Mouse (Mus musculus) olfactory bulb, adult 2 months (tissue): Measurements from ENCODE around the gene Rpl11.

Experiments
- CTCF ChIP-seq: fragments of 200-500 bp; IDR thresholded peaks from 2 replicates; pipeline ENCODE4 v1.5.1; 2012; ENCODE audit warnings: low read depth, mild to moderate bottlenecking, low read length, moderate library complexity; ENCODE audit not compliant: insufficient read depth
- POLR2A ChIP-seq: fragments of 200-500 bp; IDR thresholded peaks from 2 replicates; pipeline ENCODE4 v1.6.1; 2012; ENCODE audit warnings: mild to moderate bottlenecking, low read depth, low read length, moderate library complexity; ENCODE audit not compliant: insufficient read depth

DNA sequence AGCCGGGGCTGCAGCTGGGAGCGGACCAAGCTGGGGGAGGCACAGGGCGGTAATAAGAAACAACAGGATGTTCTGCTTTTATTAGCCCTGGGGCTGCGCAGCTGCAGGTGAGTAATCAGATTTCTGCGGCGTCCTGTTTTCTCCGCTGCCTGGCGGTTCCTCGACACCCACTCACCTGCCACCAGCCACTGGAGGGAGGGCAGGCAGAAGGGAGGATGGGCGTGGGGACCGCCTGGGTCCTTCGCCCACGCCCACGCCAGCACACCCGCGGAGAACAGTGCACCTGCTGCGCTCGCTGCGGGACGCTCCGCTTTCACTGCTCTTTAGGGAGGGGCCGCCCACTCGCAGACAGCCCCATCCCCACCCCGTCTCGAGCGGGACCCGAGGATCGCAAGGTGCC lies 28.5 kb upstream of the Rpl11 start:
- TF ChIP-seq POLR2A (no peak), CTCF (no peak)
